Mouse (Mus musculus): ENCODE measurements around the gene Tstd1. TPM values are rescaled to one million over a fixed set of nuclear protein-coding genes. Genes with fewer than 3 reads are reported as not detected.
A peak's percentile ranks its signal among the peaks of the same experiment; 100 is the strongest.

Gene Tstd1
- polyA plus RNA-seq (2012; rRNA removed): 8.5 and 10.3 TPM in 2 replicates

GRCm38 (mm10) chr1:171418660-171419059 is at the start of gene Tstd1:
Tstd1 (plus strand) TSS chr1:171418872.
- no peak for DNase-seq (ENCODE audit: low read depth)

- DNase-seq (ENCODE audit: low read depth): no peak
Observed at GRCm38 (mm10) chr1:171369845-171370556, 48.7 kb upstream of the Tstd1 start, which contains the start of gene Nectin4. Nectin4 (plus strand) TSS chr1:171370099.

GRCm38 (mm10) chr1:171372880-171373279 is 45.8 kb upstream of the Tstd1 start:
- no peak for DNase-seq (ENCODE audit: low read depth)

GRCm38 (mm10) chr1:171373946-171374345 is 44.7 kb upstream of the Tstd1 start:
- no peak for DNase-seq (ENCODE audit: low read depth)

GRCm38 (mm10) chr1:171375646-171376097 is 43.0 kb upstream of the Tstd1 start:
- no peak for DNase-seq (ENCODE audit: low read depth)

GRCm38 (mm10) chr1:171378298-171378697 is 40.4 kb upstream of the Tstd1 start:
- DNase-seq (ENCODE audit: low read depth): no peak

GRCm38 (mm10) chr1:171379935-171380599 is 38.6 kb upstream of the Tstd1 start:
- no peak for DNase-seq (ENCODE audit: low read depth)

GRCm38 (mm10) chr1:171382096-171382620 is 36.5 kb upstream of the Tstd1 start:
- DNase-seq (ENCODE audit: low read depth): no peak

- DNase-seq (ENCODE audit: low read depth): no peak
Observed at GRCm38 (mm10) chr1:171384361-171384760, 34.3 kb upstream of the Tstd1 start.

GRCm38 (mm10) chr1:171385171-171385570 is 33.5 kb upstream of the Tstd1 start:
- DNase-seq (ENCODE audit: low read depth): no peak

GRCm38 (mm10) chr1:171387099-171387498 is 31.6 kb upstream of the Tstd1 start:
- no peak for DNase-seq (ENCODE audit: low read depth)

GRCm38 (mm10) chr1:171388376-171389102 is 30.1 kb upstream of the Tstd1 start, which contains the start of gene Arhgap30:
Arhgap30 (plus strand) TSS chr1:171388954.
- DNase-seq (ENCODE audit: low read depth): no peak

GRCm38 (mm10) chr1:171390101-171390500 is 28.6 kb upstream of the Tstd1 start:
- DNase-seq (ENCODE audit: low read depth): no peak

- no peak for DNase-seq (ENCODE audit: low read depth)
Observed at GRCm38 (mm10) chr1:171401821-171402220, 16.9 kb upstream of the Tstd1 start.

- no peak for DNase-seq (ENCODE audit: low read depth)
Observed at GRCm38 (mm10) chr1:171402991-171403390, 15.7 kb upstream of the Tstd1 start.

- no peak for DNase-seq (ENCODE audit: low read depth)
Observed at GRCm38 (mm10) chr1:171407263-171407662, 11.4 kb upstream of the Tstd1 start.

GRCm38 (mm10) chr1:171410231-171410630 is 8.4 kb upstream of the Tstd1 start:
- DNase-seq (ENCODE audit: low read depth): no peak

- DNase-seq (ENCODE audit: low read depth): peak; percentile 65
Observed at GRCm38 (mm10) chr1:171410947-171411484, 7.7 kb upstream of the Tstd1 start, which contains the start of gene Usf1. Usf1 (plus strand) TSS chr1:171411313.

- DNase-seq (ENCODE audit: low read depth): no peak
Observed at GRCm38 (mm10) chr1:171411492-171411941, 7.2 kb upstream of the Tstd1 start.

- no peak for DNase-seq (ENCODE audit: low read depth)
Observed at GRCm38 (mm10) chr1:171412001-171412441, 6.7 kb upstream of the Tstd1 start.

GRCm38 (mm10) chr1:171412446-171412845 is 6.2 kb upstream of the Tstd1 start:
- DNase-seq (ENCODE audit: low read depth): peak; percentile 37

GRCm38 (mm10) chr1:171413608-171414007 is 5.1 kb upstream of the Tstd1 start:
- DNase-seq (ENCODE audit: low read depth): no peak

Measured in gonadal fat pad, adult 2 months (tissue).